Mouse (Mus musculus) limb, embryonic 14.5 days (tissue): ENCODE measurements around the gene Ccdc159. TPM values are rescaled to one million over a fixed set of nuclear protein-coding genes. Genes with fewer than 3 reads are reported as not detected.

Experiments
- ATAC-seq: fragments of 200-750 bp; cut with Nextera tagmentation; 2 replicates; pipeline ENCODE4 v1.8.0; 2017; ENCODE audit warnings: low read depth, moderate number of reproducible peaks, moderate TSS enrichment; ENCODE audit not compliant: low FRiP score
- DNase-seq: peaks from one replicate; pipeline ENCODE4 v3.0.0-alpha.2; 2015; ENCODE audit warnings: low spot score
- H3K27ac ChIP-seq: fragments of 300-500 bp; sonication (generic); replicated peaks from 2 replicates; pipeline ENCODE4 v1.5.1; 2014; ENCODE audit warnings: low read depth, mild to moderate bottlenecking, low read length, moderate library complexity, mixed read lengths
- H3K27me3 ChIP-seq: fragments of 300-500 bp; sonication (generic); 2 replicates; pipeline ENCODE4 v1.6.1; 2014; ENCODE audit warnings: low read length, mixed read lengths; ENCODE audit not compliant: control insufficient read depth, insufficient read depth
- H3K36me3 ChIP-seq: fragments of 300-500 bp; sonication (generic); 2 replicates; pipeline ENCODE4 v1.6.1; 2014; ENCODE audit warnings: mild to moderate bottlenecking, low read length, moderate library complexity, mixed read lengths; ENCODE audit not compliant: control insufficient read depth, insufficient read depth
- H3K4me1 ChIP-seq: fragments of 300-500 bp; sonication (generic); 2 replicates; pipeline ENCODE4 v1.6.1; 2014; ENCODE audit warnings: antibody characterized with exemption, low read length, mixed read lengths; ENCODE audit not compliant: control insufficient read depth, insufficient read depth
- H3K4me2 ChIP-seq: fragments of 300-500 bp; sonication (generic); replicated peaks from 2 replicates; pipeline ENCODE4 v1.6.1; 2014; ENCODE audit warnings: low read depth, mild to moderate bottlenecking, low read length, moderate library complexity; ENCODE audit not compliant: severe bottlenecking
- H3K4me3 ChIP-seq: fragments of 300-500 bp; sonication (generic); replicated peaks from 2 replicates; pipeline ENCODE4 v1.5.1; 2014; ENCODE audit warnings: low read length
- H3K9ac ChIP-seq: fragments of 300-500 bp; sonication (generic); 2 replicates; pipeline ENCODE4 v1.6.1; 2014; ENCODE audit warnings: mild to moderate bottlenecking, low read depth, low read length, moderate library complexity; ENCODE audit not compliant: severe bottlenecking
- H3K9me3 ChIP-seq: fragments of 300-500 bp; sonication (generic); 2 replicates; pipeline ENCODE4 v1.6.1; 2016; ENCODE audit warnings: low read length; ENCODE audit not compliant: control insufficient read depth
- POLR2A ChIP-seq: fragments of 200-500 bp; IDR thresholded peaks from 2 replicates; pipeline ENCODE4 v1.8.0; 2012; ENCODE audit warnings: inconsistent platforms, mild to moderate bottlenecking, moderate library complexity, borderline replicate concordance; ENCODE audit not compliant: insufficient read depth, insufficient read length; ENCODE audit errors: extremely low read depth
- WGBS: fragments of 180-500 bp; shearing (Covaris S2); extraction: QIAGEN DNeasy Blood & Tissue Kit; methylation state at CpG from one replicate; pipeline ENCODE4 v1.1.7; 2014; 5-methylcytosine and 5-hydroxymethylcytosine counted together
- polyA plus RNA-seq, 2 experiments: library from polyadenylated mRNA; depleted of rRNA in 1 of 2; stranded (reverse) in 1 of 2; unstranded in 1 of 2; fragments of >200 nt; fragmentation: Nextera tagmentation in 1 of 2; extraction: Ambion mirVana in 1 of 2; gene quantifications; 2 replicates each; pipeline versions ENCODE4 v1.2.1 to v1.2.3; 2012 to 2014

Ccdc159 gene
- polyA plus RNA-seq, 2 experiments: 2.8 to 9.6 TPM

- Histone ChIP-seq H3K9ac (no peak overlapping the region), H3K27me3 (no peaks in the 10 kb centered on the region), H3K4me2 (no peak overlapping the region), H3K36me3 (no peaks in the 10 kb centered on the region), H3K4me1 (no peaks in the 10 kb centered on the region), H3K27ac (no peak overlapping the region), H3K4me3 (no peak overlapping the region), H3K9me3 (no peaks in the 10 kb centered on the region)
- no peak for TF ChIP-seq POLR2A
- DNase-seq (no peak), ATAC-seq (no peak)
- WGBS: 24% methylated on average over 2 of the region's 2 CpGs
These were observed 50.7 kb downstream of the Ccdc159 start for GRCm38 (mm10) chr9:21977972-21978371.

- no peak for ATAC-seq
- Histone ChIP-seq H3K9me3 (no peaks in the 10 kb centered on the region), H3K27me3 (no peaks in the 10 kb centered on the region), H3K4me1 (no peaks in the 10 kb centered on the region), H3K9ac (no peak overlapping the region), H3K4me2 (no peak overlapping the region), H3K27ac (no peak overlapping the region), H3K4me3 (no peak overlapping the region), H3K36me3 (no peaks in the 10 kb centered on the region)
- WGBS: 88% methylated on average over 4 of the region's 4 CpGs
- no peak for DNase-seq
- TF ChIP-seq POLR2A: no peak
These were observed 51.3 kb downstream of the Ccdc159 start for GRCm38 (mm10) chr9:21978398-21979128.

GRCm38 (mm10) chr9:21983911-21984310 is 56.6 kb downstream of the Ccdc159 start:
- DNase-seq (no peak), ATAC-seq (no peak)
- WGBS: 26% methylated on average over 3 of the region's 3 CpGs
- TF ChIP-seq POLR2A: no peak
- H3K27ac ChIP-seq: no peak overlapping the region
- no peaks in the 10 kb centered on the region for H3K4me1 ChIP-seq
- H3K4me3 ChIP-seq: no peak overlapping the region
- H3K9ac ChIP-seq: no peak overlapping the region
- no peak overlapping the region for H3K4me2 ChIP-seq
- no peaks in the 10 kb centered on the region for H3K9me3 ChIP-seq
- no peaks in the 10 kb centered on the region for H3K36me3 ChIP-seq
- H3K27me3 ChIP-seq: peaks cover 26% of the 10 kb centered on the region

Other genes with a start within 250 kb of the Ccdc159 start
- 36.9 and 48.0 TPM in 2 replicates for gene Ldlr, start 204.0 kb upstream of the Ccdc159 start, polyA plus RNA-seq (2012; rRNA removed)
- 15.9 and 18.4 TPM in 2 replicates for gene Ldlr, start 204.0 kb upstream of the Ccdc159 start, polyA plus RNA-seq (2014; fragmentation: Nextera tagmentation; extraction: Ambion mirVana)
- gene Spc24, start 167.2 kb upstream of the Ccdc159 start, polyA plus RNA-seq (2012; rRNA removed): 64.8 and 68.8 TPM in 2 replicates
- 84.3 and 92.5 TPM in 2 replicates for gene Spc24, start 167.2 kb upstream of the Ccdc159 start, polyA plus RNA-seq (2014; fragmentation: Nextera tagmentation; extraction: Ambion mirVana)
- 38.6 and 49.6 TPM in 2 replicates for gene Kank2, start 128.7 kb upstream of the Ccdc159 start, polyA plus RNA-seq (2012; rRNA removed)
- gene Kank2, start 128.7 kb upstream of the Ccdc159 start, polyA plus RNA-seq (2014; fragmentation: Nextera tagmentation; extraction: Ambion mirVana): 13.1 and 15.0 TPM in 2 replicates
- 0.17 TPM in 1 of 2 replicates, not detected in the other for gene Angptl8, start 92.0 kb upstream of the Ccdc159 start, polyA plus RNA-seq (2012; rRNA removed)
- gene Angptl8, start 92.0 kb upstream of the Ccdc159 start, polyA plus RNA-seq (2014; fragmentation: Nextera tagmentation; extraction: Ambion mirVana): 0.44 and 1.1 TPM in 2 replicates
- gene Dock6, start 74.8 kb upstream of the Ccdc159 start, polyA plus RNA-seq (2012; rRNA removed): 155 and 191 TPM in 2 replicates
- 31.6 and 38.8 TPM in 2 replicates for gene Dock6, start 74.8 kb upstream of the Ccdc159 start, polyA plus RNA-seq (2014; fragmentation: Nextera tagmentation; extraction: Ambion mirVana)
- gene Rab3d, start 9.3 kb upstream of the Ccdc159 start, polyA plus RNA-seq (2012; rRNA removed): 30.1 and 30.7 TPM in 2 replicates
- gene Rab3d, start 9.3 kb upstream of the Ccdc159 start, polyA plus RNA-seq (2014; fragmentation: Nextera tagmentation; extraction: Ambion mirVana): 32.5 and 36.3 TPM in 2 replicates
- 37.4 and 45.3 TPM in 2 replicates for gene Tmem205, start 85 bp downstream of the Ccdc159 start, polyA plus RNA-seq (2012; rRNA removed)
- gene Tmem205, start 85 bp downstream of the Ccdc159 start, polyA plus RNA-seq (2014; fragmentation: Nextera tagmentation; extraction: Ambion mirVana): 49.5 and 51.5 TPM in 2 replicates
- gene Plppr2, start 9.6 kb downstream of the Ccdc159 start, polyA plus RNA-seq (2012; rRNA removed): 31.7 and 44.2 TPM in 2 replicates
- gene Plppr2, start 9.6 kb downstream of the Ccdc159 start, polyA plus RNA-seq (2014; fragmentation: Nextera tagmentation; extraction: Ambion mirVana): 8.7 and 11.2 TPM in 2 replicates
- 6.5 and 7.0 TPM in 2 replicates for gene Swsap1, start 28.3 kb downstream of the Ccdc159 start, polyA plus RNA-seq (2012; rRNA removed)
- 12.8 TPM in 2 replicates for gene Swsap1, start 28.3 kb downstream of the Ccdc159 start, polyA plus RNA-seq (2014; fragmentation: Nextera tagmentation; extraction: Ambion mirVana)
- 6.7 and 8.0 TPM in 2 replicates for gene Epor, start 36.0 kb downstream of the Ccdc159 start, polyA plus RNA-seq (2012; rRNA removed)
- 4.1 and 5.9 TPM in 2 replicates for gene Epor, start 36.0 kb downstream of the Ccdc159 start, polyA plus RNA-seq (2014; fragmentation: Nextera tagmentation; extraction: Ambion mirVana)
- gene Rgl3, start 62.0 kb downstream of the Ccdc159 start, polyA plus RNA-seq (2012; rRNA removed): 2.9 and 3.2 TPM in 2 replicates
- 1.1 and 1.5 TPM in 2 replicates for gene Rgl3, start 62.0 kb downstream of the Ccdc159 start, polyA plus RNA-seq (2014; fragmentation: Nextera tagmentation; extraction: Ambion mirVana)
- 1.2 and 1.3 TPM in 2 replicates for gene Ccdc151, start 75.2 kb downstream of the Ccdc159 start, polyA plus RNA-seq (2012; rRNA removed)
- 0.37 and 1.2 TPM in 2 replicates for gene Ccdc151, start 75.2 kb downstream of the Ccdc159 start, polyA plus RNA-seq (2014; fragmentation: Nextera tagmentation; extraction: Ambion mirVana)
- gene Prkcsh, start 75.3 kb downstream of the Ccdc159 start, polyA plus RNA-seq (2012; rRNA removed): 156 and 188 TPM in 2 replicates
- gene Prkcsh, start 75.3 kb downstream of the Ccdc159 start, polyA plus RNA-seq (2014; fragmentation: Nextera tagmentation; extraction: Ambion mirVana): 89.0 and 103 TPM in 2 replicates
- gene Elavl3, start 124.6 kb downstream of the Ccdc159 start, polyA plus RNA-seq (2012; rRNA removed): 0.56 and 0.67 TPM in 2 replicates
- not detected in 2 replicates for gene Elavl3, start 124.6 kb downstream of the Ccdc159 start, polyA plus RNA-seq (2014; fragmentation: Nextera tagmentation; extraction: Ambion mirVana)
- gene Gm49318, start 143.8 kb downstream of the Ccdc159 start, polyA plus RNA-seq (2012; rRNA removed): 0.28 TPM in 1 of 2 replicates, not detected in the other
- not detected in 2 replicates for gene Gm49318, start 143.8 kb downstream of the Ccdc159 start, polyA plus RNA-seq (2014; fragmentation: Nextera tagmentation; extraction: Ambion mirVana)
- 31.2 and 33.7 TPM in 2 replicates for gene Zfp653, start 143.9 kb downstream of the Ccdc159 start, polyA plus RNA-seq (2012; rRNA removed)
- gene Zfp653, start 143.9 kb downstream of the Ccdc159 start, polyA plus RNA-seq (2014; fragmentation: Nextera tagmentation; extraction: Ambion mirVana): 8.1 and 8.7 TPM in 2 replicates
- gene Ecsit, start 158.0 kb downstream of the Ccdc159 start, polyA plus RNA-seq (2012; rRNA removed): 36.3 and 37.5 TPM in 2 replicates
- 30.6 and 32.9 TPM in 2 replicates for gene Ecsit, start 158.0 kb downstream of the Ccdc159 start, polyA plus RNA-seq (2014; fragmentation: Nextera tagmentation; extraction: Ambion mirVana)
- gene Cnn1, start 171.7 kb downstream of the Ccdc159 start, polyA plus RNA-seq (2012; rRNA removed): 2.3 and 3.0 TPM in 2 replicates
- 3.1 and 4.4 TPM in 2 replicates for gene Cnn1, start 171.7 kb downstream of the Ccdc159 start, polyA plus RNA-seq (2014; fragmentation: Nextera tagmentation; extraction: Ambion mirVana)
- 145 and 168 TPM in 2 replicates for gene Elof1, start 189.7 kb downstream of the Ccdc159 start, polyA plus RNA-seq (2012; rRNA removed)
- gene Elof1, start 189.7 kb downstream of the Ccdc159 start, polyA plus RNA-seq (2014; fragmentation: Nextera tagmentation; extraction: Ambion mirVana): 199 and 206 TPM in 2 replicates
- 20.3 and 21.6 TPM in 2 replicates for gene Acp5, start 208.2 kb downstream of the Ccdc159 start, polyA plus RNA-seq (2012; rRNA removed)
- 17.0 and 23.6 TPM in 2 replicates for gene Acp5, start 208.2 kb downstream of the Ccdc159 start, polyA plus RNA-seq (2014; fragmentation: Nextera tagmentation; extraction: Ambion mirVana)
- gene Pigyl, start 229.4 kb downstream of the Ccdc159 start, polyA plus RNA-seq (2012; rRNA removed): 54.5 and 62.4 TPM in 2 replicates
- 80.9 and 82.4 TPM in 2 replicates for gene Pigyl, start 229.4 kb downstream of the Ccdc159 start, polyA plus RNA-seq (2014; fragmentation: Nextera tagmentation; extraction: Ambion mirVana)